Mouse (Mus musculus): Measurements from ENCODE around the gene Sema6c. TPM values are rescaled to one million over a fixed set of nuclear protein-coding genes. Genes with fewer than 3 reads are reported as not detected.
A peak's percentile ranks its signal among the peaks of the same experiment; 100 is the strongest.
"Not testable (repeated sequence)": the region's sequence is repeated elsewhere in the genome, so short reads cannot be mapped to it uniquely, and the experiment has no call there.

The Sema6c gene
- polyA plus RNA-seq, 1 experiment from 2014 or later = 3.8 TPM

- no peaks in the 10 kb centered on the region for H3K9me3 ChIP-seq
- no peak overlapping the region for H3K4me3 ChIP-seq
- no peak overlapping the region for H3K9ac ChIP-seq
- ATAC-seq (ENCODE audit: borderline replicate concordance, extremely low read depth, low FRiP score, low TSS enrichment) = no peak
- H3K27me3 ChIP-seq = no peaks in the 10 kb centered on the region
- no peaks in the 10 kb centered on the region for H3K4me1 ChIP-seq
- H3K36me3 ChIP-seq = peaks cover 69% of the 10 kb centered on the region
- no peak overlapping the region for H3K27ac ChIP-seq
- H3K4me2 ChIP-seq = no peak overlapping the region
- 74% methylated on average over 6 of the region's 6 CpGs for WGBS
Measured at GRCm38 (mm10) chr3:95194721-95195135, 34.5 kb downstream of the Sema6c start.

DNA sequence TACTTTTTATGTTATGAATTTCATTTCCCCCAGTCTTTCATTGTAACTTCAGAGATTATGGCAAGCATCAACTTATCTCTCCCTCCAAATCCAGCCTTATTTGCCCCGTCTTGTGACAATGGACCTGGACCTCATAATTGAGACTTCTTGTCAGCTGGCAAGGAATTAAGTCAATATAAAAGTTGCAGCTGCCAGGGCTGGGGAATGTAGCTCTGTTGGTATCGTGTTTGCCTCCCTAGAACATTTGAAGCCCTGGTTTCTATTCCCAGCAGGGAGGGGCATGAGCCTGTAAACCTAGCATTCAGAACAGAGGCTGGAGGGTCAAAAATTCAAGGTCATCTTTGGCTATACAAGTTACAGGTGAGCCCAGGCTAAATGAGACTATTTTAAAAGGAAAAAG is 35.5 kb downstream of the Sema6c start:
- Histone ChIP-seq H3K27me3 (no peaks in the 10 kb centered on the region), H3K36me3 (peaks cover 69% of the 10 kb centered on the region), H3K27ac (no peak overlapping the region), H3K9me3 (no peaks in the 10 kb centered on the region), H3K9ac (no peak overlapping the region), H3K4me1 (no peaks in the 10 kb centered on the region), H3K4me2 (no peak overlapping the region), H3K4me3 (no peak overlapping the region)
- 79% methylated on average over 2 of the region's 2 CpGs for WGBS
- no peak for ATAC-seq (ENCODE audit: borderline replicate concordance, extremely low read depth, low FRiP score, low TSS enrichment)

DNA sequence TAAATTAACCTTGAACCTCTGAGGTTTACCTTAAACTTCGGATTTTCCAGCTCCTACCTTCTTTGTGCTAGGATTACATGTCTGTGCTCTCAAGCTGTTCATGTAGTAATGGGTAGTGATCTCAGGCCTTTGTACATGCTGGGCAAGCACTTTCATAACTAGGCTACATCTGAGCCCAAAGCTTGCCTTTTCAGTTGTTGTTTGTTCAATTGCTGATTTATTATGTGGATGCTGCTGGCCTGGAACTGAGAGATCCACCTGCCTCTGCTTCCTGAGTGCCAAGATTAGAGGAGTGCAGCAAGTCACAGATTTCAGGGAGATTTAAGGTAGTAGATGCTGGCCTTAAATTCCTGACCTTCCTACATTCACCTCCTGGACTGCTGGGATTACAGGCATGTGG is 38.8 kb downstream of the Sema6c start:
- no peak overlapping the region for H3K9ac ChIP-seq
- peaks cover 89% of the 10 kb centered on the region for H3K36me3 ChIP-seq
- H3K4me1 ChIP-seq = no peaks in the 10 kb centered on the region
- no peak overlapping the region for H3K4me3 ChIP-seq
- ATAC-seq (ENCODE audit: borderline replicate concordance, extremely low read depth, low FRiP score, low TSS enrichment) = no peak
- no peaks in the 10 kb centered on the region for H3K27me3 ChIP-seq
- H3K27ac ChIP-seq = no peak overlapping the region
- WGBS = 69% methylated on average over 1 of the region's 1 CpGs
- H3K9me3 ChIP-seq = no peaks in the 10 kb centered on the region
- no peak overlapping the region for H3K4me2 ChIP-seq

DNA sequence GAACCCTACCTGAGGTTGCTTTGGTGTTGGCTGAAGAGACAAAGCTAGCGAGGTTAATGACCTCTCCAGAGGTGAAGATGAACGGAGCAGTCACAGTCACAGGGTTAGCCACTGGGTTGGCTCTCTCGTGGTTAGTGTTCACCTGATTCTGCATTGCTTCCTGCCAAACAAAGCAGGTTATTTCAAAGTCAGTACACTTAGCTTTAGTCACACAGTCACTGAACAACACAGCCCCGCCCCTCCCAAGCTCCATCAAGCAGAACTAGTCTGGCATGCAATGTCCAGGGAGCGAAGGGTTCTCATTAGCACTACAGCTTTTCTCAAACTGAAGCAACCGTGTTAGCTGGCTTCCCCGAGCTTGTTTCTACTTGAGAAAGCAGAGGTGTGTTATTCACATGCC is 39.9 kb downstream of the Sema6c start:
- no peak for ATAC-seq (ENCODE audit: borderline replicate concordance, extremely low read depth, low FRiP score, low TSS enrichment)
- Histone ChIP-seq H3K4me3 (no peak overlapping the region), H3K9ac (no peak overlapping the region), H3K36me3 (peaks cover 89% of the 10 kb centered on the region), H3K27me3 (no peaks in the 10 kb centered on the region), H3K4me1 (no peaks in the 10 kb centered on the region), H3K9me3 (no peaks in the 10 kb centered on the region), H3K4me2 (no peak overlapping the region), H3K27ac (no peak overlapping the region)
- WGBS = 82% methylated on average over 7 of the region's 7 CpGs

DNA sequence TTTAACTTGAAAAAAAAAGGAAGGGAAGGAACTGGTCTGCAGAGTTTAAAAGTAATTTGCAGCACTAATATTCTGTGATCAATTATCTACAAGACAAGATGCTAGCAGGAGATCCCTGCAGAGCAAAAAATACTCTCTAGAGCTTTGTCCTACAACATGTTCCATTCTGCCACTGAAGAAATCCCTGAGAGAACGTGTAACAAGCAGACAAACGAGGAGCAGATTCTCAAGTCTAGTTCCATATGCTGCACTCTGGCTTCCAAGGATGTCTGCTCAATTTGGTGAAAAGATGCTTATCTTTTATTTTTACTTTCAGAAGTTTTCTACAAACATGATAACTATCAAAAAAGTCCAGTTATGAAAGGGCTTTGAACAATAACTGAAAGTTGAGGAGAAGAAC is 40.3 kb downstream of the Sema6c start:
- Histone ChIP-seq H3K9me3 (no peaks in the 10 kb centered on the region), H3K4me1 (no peaks in the 10 kb centered on the region), H3K9ac (no peak overlapping the region), H3K4me3 (no peak overlapping the region), H3K27me3 (no peaks in the 10 kb centered on the region), H3K27ac (no peak overlapping the region), H3K36me3 (peaks cover 89% of the 10 kb centered on the region), H3K4me2 (no peak overlapping the region)
- 88% methylated on average over 2 of the region's 2 CpGs for WGBS
- ATAC-seq (ENCODE audit: borderline replicate concordance, extremely low read depth, low FRiP score, low TSS enrichment) = no peak

- WGBS = 89% methylated on average over 6 of the region's 6 CpGs
- peaks cover 80% of the 10 kb centered on the region for H3K36me3 ChIP-seq
Measured at GRCm38 (mm10) chr3:95203880-95204279, 43.6 kb downstream of the Sema6c start.

DNA sequence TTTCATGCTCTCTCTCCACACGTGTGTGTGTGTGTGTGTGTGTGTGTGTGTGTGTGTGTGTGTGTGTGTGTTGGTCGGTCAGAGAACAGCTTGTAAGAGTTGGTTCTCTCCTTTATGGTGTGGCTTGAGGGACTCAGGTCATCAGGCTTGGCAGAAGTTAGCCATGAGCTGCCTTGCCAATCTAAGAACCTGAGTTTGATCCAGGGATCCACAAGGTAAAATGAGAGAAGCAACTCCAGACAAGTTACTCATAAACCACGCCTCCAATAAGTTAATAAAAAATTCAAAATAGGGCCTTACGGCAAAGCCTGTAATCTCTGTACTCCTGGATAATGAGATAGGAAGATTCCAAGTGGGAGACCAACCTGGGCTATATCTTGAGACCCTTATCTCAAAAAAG is 48.0 kb downstream of the Sema6c start:
- no peak overlapping the region for H3K4me3 ChIP-seq
- WGBS = 84% methylated on average over 4 of the region's 4 CpGs
- peaks cover 50% of the 10 kb centered on the region for H3K36me3 ChIP-seq
- no peak for ATAC-seq (ENCODE audit: borderline replicate concordance, extremely low read depth, low FRiP score, low TSS enrichment)
- H3K4me1 ChIP-seq = no peaks in the 10 kb centered on the region
- H3K27ac ChIP-seq = no peak overlapping the region
- H3K9me3 ChIP-seq = no peaks in the 10 kb centered on the region
- no peaks in the 10 kb centered on the region for H3K27me3 ChIP-seq
- H3K4me2 ChIP-seq = no peak overlapping the region
- H3K9ac ChIP-seq = no peak overlapping the region

More at GRCm38 (mm10) chr3:95203880-95204279, 43.6 kb downstream of the Sema6c start:
- no peaks in the 10 kb centered on the region for H3K27me3 ChIP-seq
- no peak overlapping the region for H3K4me3 ChIP-seq
- ATAC-seq (ENCODE audit: borderline replicate concordance, extremely low read depth, low FRiP score, low TSS enrichment) = no peak
- no peaks in the 10 kb centered on the region for H3K9me3 ChIP-seq
- H3K4me1 ChIP-seq = no peaks in the 10 kb centered on the region
- no peak overlapping the region for H3K4me2 ChIP-seq
- no peak overlapping the region for H3K27ac ChIP-seq
- H3K9ac ChIP-seq = no peak overlapping the region

DNA sequence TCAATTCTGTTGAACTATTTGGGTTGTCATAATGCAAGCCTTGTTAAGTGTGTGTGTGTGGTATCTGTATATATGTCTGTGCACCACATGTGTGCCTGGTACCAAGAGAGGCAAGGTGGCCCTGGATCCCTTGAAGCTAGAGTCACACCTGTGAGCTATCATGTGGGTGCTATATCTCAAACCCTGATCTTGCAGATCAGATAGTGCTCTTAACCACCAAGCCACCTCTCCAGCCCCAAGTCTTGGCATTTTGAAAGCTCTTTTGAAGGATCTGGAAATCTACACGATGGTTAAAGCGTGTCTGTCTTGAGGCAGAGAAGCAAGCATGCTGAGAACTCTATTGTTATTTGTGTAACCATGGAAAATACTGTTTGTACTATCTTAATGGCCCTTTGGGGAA is 50.3 kb downstream of the Sema6c start:
- H3K4me1 ChIP-seq = no peaks in the 10 kb centered on the region
- H3K9me3 ChIP-seq = no peaks in the 10 kb centered on the region
- no peaks in the 10 kb centered on the region for H3K27me3 ChIP-seq
- H3K9ac ChIP-seq = no peak overlapping the region
- H3K36me3 ChIP-seq = peaks cover 37% of the 10 kb centered on the region
- no peak overlapping the region for H3K4me2 ChIP-seq
- no peak overlapping the region for H3K4me3 ChIP-seq
- no peak for ATAC-seq (ENCODE audit: borderline replicate concordance, extremely low read depth, low FRiP score, low TSS enrichment)
- H3K27ac ChIP-seq = no peak overlapping the region
- 87% methylated on average over 2 of the region's 2 CpGs for WGBS

- ATAC-seq (ENCODE audit: borderline replicate concordance, extremely low read depth, low FRiP score, low TSS enrichment); H3K4me1 ChIP-seq; H3K9ac ChIP-seq; H3K27ac ChIP-seq; H3K9me3 ChIP-seq; H3K27me3 ChIP-seq; H3K4me2 ChIP-seq; H3K4me3 ChIP-seq: not testable (repeated sequence)
- WGBS = 95% methylated on average over 7 of the region's 10 CpGs
- peaks cover 23% of the 10 kb centered on the region for H3K36me3 ChIP-seq
Measured at GRCm38 (mm10) chr3:95212889-95213608, 52.8 kb downstream of the Sema6c start.

DNA sequence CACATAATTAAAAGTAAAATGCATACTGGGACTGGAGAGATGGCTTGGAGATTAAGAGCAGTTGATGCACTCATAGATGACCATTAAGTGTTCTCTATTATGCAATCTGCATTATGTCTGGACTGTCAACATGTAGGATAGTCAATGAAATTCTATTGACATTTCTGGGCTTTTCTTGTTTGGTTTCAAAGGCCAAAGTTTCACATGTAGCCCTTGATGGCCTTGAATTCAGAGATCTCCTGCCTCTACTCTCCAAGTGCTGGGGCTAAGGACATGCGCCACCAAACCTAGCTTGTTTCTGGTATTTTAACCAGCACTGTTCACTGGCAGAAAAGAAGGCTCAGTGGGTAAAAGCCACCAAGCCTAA is 53.3 kb downstream of the Sema6c start:
- Histone ChIP-seq H3K4me2 (no peak overlapping the region), H3K4me3 (no peak overlapping the region), H3K9me3 (no peaks in the 10 kb centered on the region), H3K9ac (no peak overlapping the region), H3K4me1 (peaks cover 14% of the 10 kb centered on the region), H3K27ac (no peak overlapping the region), H3K36me3 (peaks cover 21% of the 10 kb centered on the region), H3K27me3 (no peaks in the 10 kb centered on the region)
- 91% methylated on average over 1 of the region's 1 CpGs for WGBS
- ATAC-seq (ENCODE audit: borderline replicate concordance, extremely low read depth, low FRiP score, low TSS enrichment) = no peak

- H3K27me3 ChIP-seq = no peaks in the 10 kb centered on the region
- peaks cover 16% of the 10 kb centered on the region for H3K4me1 ChIP-seq
- peak overlapping the region; percentile 63 for H3K4me3 ChIP-seq
- ATAC-seq (ENCODE audit: borderline replicate concordance, extremely low read depth, low FRiP score, low TSS enrichment) = no peak
- H3K9ac ChIP-seq = peak overlapping the region; percentile 49
- H3K4me2 ChIP-seq = peak overlapping the region; percentile 63
- peak overlapping the region; percentile 98 for H3K27ac ChIP-seq
- WGBS = 8% methylated on average over 4 of the region's 4 CpGs
- no peaks in the 10 kb centered on the region for H3K9me3 ChIP-seq
- H3K36me3 ChIP-seq = peaks cover 26% of the 10 kb centered on the region
Measured at GRCm38 (mm10) chr3:95216655-95217254, 56.5 kb downstream of the Sema6c start.

DNA sequence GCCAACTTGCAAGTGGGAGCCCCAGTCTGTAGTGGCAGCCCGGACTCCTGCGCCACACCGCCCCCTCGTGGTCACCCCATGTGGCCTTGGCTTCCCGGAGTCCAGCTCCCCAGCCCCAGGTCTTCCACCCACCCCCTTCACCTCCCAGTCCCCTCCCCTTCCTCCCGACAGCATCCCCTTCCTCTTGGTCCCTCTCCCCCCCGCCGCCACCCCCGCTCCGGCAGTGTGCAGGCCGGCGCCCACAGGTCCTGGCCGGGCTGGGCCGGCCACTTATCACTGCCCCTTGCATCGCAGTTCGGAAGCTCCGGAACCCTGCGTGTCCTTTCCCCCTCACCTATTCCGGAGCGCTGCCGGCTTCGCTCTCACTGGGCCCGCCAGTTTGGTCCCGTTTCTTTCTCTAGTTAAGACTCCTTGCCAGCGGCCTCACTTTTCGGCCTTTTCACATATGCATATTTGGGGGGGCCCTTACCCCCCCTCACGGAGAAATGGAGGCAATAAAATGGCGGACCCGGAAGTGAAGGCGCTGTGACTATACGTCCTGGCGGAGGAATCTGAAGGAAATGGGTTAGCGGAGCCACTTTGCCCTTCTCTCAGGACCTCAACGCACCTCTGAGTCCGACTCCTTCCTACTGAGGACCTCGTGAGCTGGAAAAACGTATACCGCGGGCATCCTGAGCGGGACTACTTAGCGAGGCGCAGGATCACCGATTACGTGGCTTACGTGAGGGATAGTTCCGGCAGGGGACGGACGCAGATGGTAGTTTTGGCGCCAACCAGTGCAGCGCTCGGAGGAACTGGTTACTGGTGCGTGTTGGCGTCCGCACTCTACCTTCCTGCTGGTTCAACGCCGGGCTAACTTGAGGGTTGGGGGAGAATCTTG is 57.2 kb downstream of the Sema6c start, which contains the start of gene Gabpb2:
Gene Gabpb2, minus strand, starts transcription at position 662 of the 880 bp plus-strand sequence.
- peak within 1 kb of the TSS; percentile 98 for H3K27ac ChIP-seq
- WGBS = under 1% methylated on average over 56 of the region's 56 CpGs
- peak within 1 kb of the TSS; percentile 63 for H3K4me2 ChIP-seq
- H3K9ac ChIP-seq = peak within 1 kb of the TSS; percentile 73
- H3K4me1 ChIP-seq = peaks cover 16% of the 10 kb centered on the region
- H3K4me3 ChIP-seq = peak within 1 kb of the TSS; percentile 63
- ATAC-seq (ENCODE audit: borderline replicate concordance, extremely low read depth, low FRiP score, low TSS enrichment) = peak; percentile 94
- no peaks in the 10 kb centered on the region for H3K27me3 ChIP-seq
- H3K9me3 ChIP-seq = no peaks in the 10 kb centered on the region
- H3K36me3 ChIP-seq = peaks cover 30% of the 10 kb centered on the region

All from lung, embryonic 15.5 days (tissue).